Mouse (Mus musculus) stomach, embryonic 15.5 days (tissue): ENCODE results near the gene Stoml2. TPM values are rescaled to one million over a fixed set of nuclear protein-coding genes. Genes with fewer than 3 reads are reported as not detected.

Experiments
- ATAC-seq: fragments of 200-750 bp; cut with Nextera tagmentation; 2 replicates; pipeline ENCODE4 v1.8.0; 2017; ENCODE audit warnings: low read depth, moderate number of reproducible peaks, moderate TSS enrichment; ENCODE audit not compliant: insufficient read depth, low FRiP score
- H3K27ac ChIP-seq: fragments of 300-500 bp; sonication (generic); 2 replicates; pipeline ENCODE4 v1.5.1; 2015; ENCODE audit warnings: mild to moderate bottlenecking, inconsistent platforms
- H3K27me3 ChIP-seq: fragments of 300-500 bp; sonication (generic); replicated peaks from 2 replicates; pipeline ENCODE4 v1.6.1; 2015; ENCODE audit warnings: inconsistent platforms
- H3K36me3 ChIP-seq: fragments of 300-500 bp; sonication (generic); 2 replicates; pipeline ENCODE4 v1.6.1; 2015; ENCODE audit warnings: inconsistent platforms
- H3K4me1 ChIP-seq: fragments of 300-500 bp; sonication (generic); 2 replicates; pipeline ENCODE4 v1.6.1; 2015; ENCODE audit warnings: inconsistent platforms
- H3K4me2 ChIP-seq: fragments of 300-500 bp; sonication (generic); 2 replicates; pipeline ENCODE4 v1.6.1; 2015; ENCODE audit warnings: mild to moderate bottlenecking, inconsistent platforms
- H3K4me3 ChIP-seq: fragments of 300-500 bp; sonication (generic); replicated peaks from 2 replicates; pipeline ENCODE4 v1.5.1; 2015; ENCODE audit warnings: inconsistent platforms
- H3K9ac ChIP-seq: fragments of 300-500 bp; sonication (generic); 2 replicates; pipeline ENCODE4 v1.6.1; 2015; ENCODE audit warnings: inconsistent platforms
- H3K9me3 ChIP-seq: fragments of 300-500 bp; sonication (generic); 2 replicates; pipeline ENCODE4 v1.6.1; 2016; ENCODE audit warnings: inconsistent platforms
- WGBS: fragments of 180-500 bp; shearing (Covaris S2); methylation state at CpG from one replicate; pipeline ENCODE4 v1.1.7; 2015; 5-methylcytosine and 5-hydroxymethylcytosine counted together
- polyA plus RNA-seq: library from polyadenylated mRNA; unstranded; fragments of >200 nt; fragmentation: Nextera tagmentation; extraction: Ambion mirVana; gene quantifications from 2 replicates; pipeline ENCODE4 v1.2.1, GENCODE M21; 2015

Stoml2 gene
- 303 TPM in 2 replicates for polyA plus RNA-seq

DNA sequence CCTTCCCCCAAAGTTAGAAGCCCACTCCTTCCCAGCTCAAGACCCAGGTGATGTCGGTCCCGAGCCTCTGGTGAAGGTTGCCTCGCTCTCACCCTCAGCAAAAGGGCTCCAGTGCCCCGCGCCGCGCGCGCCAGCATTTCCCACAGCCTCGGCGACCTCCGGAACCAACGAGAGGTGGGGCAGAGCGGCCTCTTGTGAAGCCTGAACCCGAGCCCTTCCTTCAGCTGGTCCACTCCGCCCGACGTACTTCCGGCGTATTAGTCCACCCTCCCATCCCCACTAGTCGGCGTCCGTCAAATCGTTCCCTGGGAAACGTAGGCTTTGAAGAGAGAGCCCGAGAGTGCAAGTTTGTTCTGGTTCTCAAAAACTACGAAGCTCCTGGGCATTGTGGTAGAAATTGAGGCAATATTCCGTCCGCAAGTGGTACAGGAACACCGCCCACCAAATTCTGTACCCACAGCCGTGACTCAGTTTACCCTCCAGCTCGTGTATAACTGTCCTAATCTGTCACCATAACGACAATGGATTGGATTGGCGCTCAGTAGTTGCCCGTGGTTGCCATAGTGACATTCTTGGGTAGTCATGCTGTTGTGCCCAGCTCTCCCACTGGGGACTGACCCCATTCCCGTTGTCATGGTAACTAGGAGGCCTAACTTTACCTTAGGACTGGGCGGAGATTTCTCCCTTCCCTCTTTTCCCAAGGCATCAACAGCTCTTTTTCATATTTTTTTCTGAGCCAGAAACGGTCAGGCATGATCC is at the start of gene Stoml2:
Gene Stoml2, minus strand, starts transcription at position 474 of the 759 bp plus-strand sequence.
- H3K9me3 ChIP-seq = no peaks in the 10 kb centered on the region
- peak within 1 kb of the TSS; percentile 89 for H3K9ac ChIP-seq
- peak within 1 kb of the TSS; percentile 84 for H3K27ac ChIP-seq
- no peaks in the 10 kb centered on the region for H3K27me3 ChIP-seq
- H3K36me3 ChIP-seq = peaks cover 41% of the 10 kb centered on the region
- H3K4me3 ChIP-seq = peak within 1 kb of the TSS; percentile 71
- 1% methylated on average over 38 of the region's 38 CpGs for WGBS
- peak within 1 kb of the TSS; percentile 78 for H3K4me2 ChIP-seq
- H3K4me1 ChIP-seq = peaks cover 14% of the 10 kb centered on the region
- ATAC-seq = peak; percentile 96

DNA sequence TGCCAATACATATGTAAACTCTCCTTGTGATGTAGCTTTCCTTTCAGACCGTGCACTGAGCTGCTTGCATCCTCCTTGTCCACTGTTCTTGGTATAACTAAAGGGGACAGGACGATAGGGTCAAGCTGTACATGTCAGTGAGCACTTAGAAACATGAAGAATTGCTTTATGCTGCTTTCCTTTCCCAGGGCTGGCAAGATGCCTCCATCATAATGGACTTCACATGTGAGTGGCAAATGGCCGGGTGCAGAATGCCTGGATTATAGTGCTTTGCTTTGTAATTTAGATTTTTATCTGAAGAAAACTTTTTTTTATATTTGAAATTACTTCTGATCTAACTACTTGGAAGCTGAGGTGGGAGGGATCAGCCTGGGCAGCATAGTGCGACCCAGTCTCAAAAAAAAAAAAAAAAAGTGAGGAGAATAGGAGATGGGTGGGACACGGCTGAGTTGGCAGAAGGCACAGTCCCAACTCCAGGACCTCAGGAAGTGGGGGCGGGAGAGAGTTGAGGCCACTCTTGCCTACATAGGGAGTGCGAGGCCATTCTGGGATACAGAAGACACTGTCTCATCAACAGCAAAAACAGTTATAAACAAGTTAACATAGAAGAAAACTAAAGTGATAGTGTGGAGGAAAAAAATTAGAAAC is 46.7 kb upstream of the Stoml2 start:
- 49% methylated on average over 7 of the region's 7 CpGs for WGBS
- Histone ChIP-seq H3K27ac (no peak overlapping the region), H3K9ac (no peak overlapping the region), H3K4me2 (no peak overlapping the region), H3K4me1 (no peaks in the 10 kb centered on the region), H3K9me3 (no peaks in the 10 kb centered on the region), H3K27me3 (no peaks in the 10 kb centered on the region), H3K4me3 (no peak overlapping the region), H3K36me3 (no peaks in the 10 kb centered on the region)
- ATAC-seq = no peak

- Histone ChIP-seq H3K4me2 (no peak overlapping the region), H3K4me3 (no peak overlapping the region), H3K27ac (no peak overlapping the region), H3K36me3 (no peaks in the 10 kb centered on the region), H3K9me3 (no peaks in the 10 kb centered on the region), H3K4me1 (no peaks in the 10 kb centered on the region), H3K27me3 (no peaks in the 10 kb centered on the region), H3K9ac (no peak overlapping the region)
- ATAC-seq = no peak
Observed at GRCm38 (mm10) chr4:43074923-43075322, 43.4 kb upstream of the Stoml2 start.

GRCm38 (mm10) chr4:43065471-43065870 is 34.0 kb upstream of the Stoml2 start:
- Histone ChIP-seq H3K27me3 (no peaks in the 10 kb centered on the region), H3K4me3 (no peak overlapping the region), H3K27ac (no peak overlapping the region), H3K36me3 (no peaks in the 10 kb centered on the region), H3K4me1 (no peaks in the 10 kb centered on the region), H3K9ac (no peak overlapping the region), H3K4me2 (no peak overlapping the region), H3K9me3 (no peaks in the 10 kb centered on the region)
- 97% methylated on average over 4 of the region's 4 CpGs for WGBS
- ATAC-seq = no peak

GRCm38 (mm10) chr4:43060286-43060685 is 28.8 kb upstream of the Stoml2 start:
- WGBS = 44% methylated on average over 3 of the region's 3 CpGs
- H3K36me3 ChIP-seq = no peaks in the 10 kb centered on the region
- no peak for ATAC-seq
- H3K27ac ChIP-seq = no peak overlapping the region
- no peak overlapping the region for H3K9ac ChIP-seq
- H3K4me1 ChIP-seq = 0 out of 2 replicates have a peak, but pooled peaks cover 5% of the 10 kb centered on the region
- H3K27me3 ChIP-seq = 0 out of 2 replicates have a peak, but pooled peaks cover 4% of the 10 kb centered on the region
- no peak overlapping the region for H3K4me2 ChIP-seq
- H3K4me3 ChIP-seq = no peak overlapping the region
- H3K9me3 ChIP-seq = no peaks in the 10 kb centered on the region

DNA sequence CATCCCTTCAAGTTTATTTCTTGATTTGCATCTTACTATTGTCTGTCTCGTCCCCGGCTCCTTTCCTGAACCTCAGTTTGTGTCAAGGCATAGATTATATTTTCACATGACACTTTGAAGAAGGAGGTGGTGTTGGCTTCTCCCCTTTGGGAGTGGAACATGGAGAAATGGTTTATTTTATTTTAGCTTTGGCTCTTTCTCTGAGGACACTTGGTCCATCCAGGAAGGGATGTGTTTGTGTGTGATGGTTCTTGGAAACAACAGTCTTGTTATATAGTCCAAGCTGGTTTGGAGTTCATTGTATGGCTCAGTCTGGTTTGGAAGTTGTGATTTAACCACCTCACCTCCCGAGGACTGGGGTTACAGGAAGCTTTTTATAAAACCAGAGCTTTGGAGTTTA is 28.2 kb upstream of the Stoml2 start:
- Histone ChIP-seq H3K4me1 (0 out of 2 replicates have a peak, but pooled peaks cover 5% of the 10 kb centered on the region), H3K4me3 (peak overlapping the region; percentile 74), H3K27me3 (0 out of 2 replicates have a peak, but pooled peaks cover 4% of the 10 kb centered on the region), H3K36me3 (no peaks in the 10 kb centered on the region), H3K27ac (no peak overlapping the region), H3K9me3 (no peaks in the 10 kb centered on the region), H3K9ac (no peak overlapping the region), H3K4me2 (peak overlapping the region; percentile 96)
- no peak for ATAC-seq
- WGBS = 36% methylated on average over 3 of the region's 3 CpGs

- peak within 1 kb of the TSS; percentile 96 for H3K4me2 ChIP-seq
- peak; percentile 98 for ATAC-seq
- H3K4me3 ChIP-seq = peak within 1 kb of the TSS; percentile 74
- H3K36me3 ChIP-seq = no peaks in the 10 kb centered on the region
- H3K27me3 ChIP-seq = 0 out of 2 replicates have a peak, but pooled peaks cover 4% of the 10 kb centered on the region
- no peaks in the 10 kb centered on the region for H3K9me3 ChIP-seq
- H3K27ac ChIP-seq = peak within 1 kb of the TSS; percentile 86
- under 1% methylated on average over 87 of the region's 90 CpGs for WGBS
- 0 out of 2 replicates have a peak, but pooled peaks cover 5% of the 10 kb centered on the region for H3K4me1 ChIP-seq
- peak within 1 kb of the TSS; percentile 58 for H3K9ac ChIP-seq
Observed at GRCm38 (mm10) chr4:43058753-43059654, 27.5 kb upstream of the Stoml2 start, which contains the start of gene Unc13b. TSS of gene Unc13b (plus strand) at chr4:43058953.

DNA sequence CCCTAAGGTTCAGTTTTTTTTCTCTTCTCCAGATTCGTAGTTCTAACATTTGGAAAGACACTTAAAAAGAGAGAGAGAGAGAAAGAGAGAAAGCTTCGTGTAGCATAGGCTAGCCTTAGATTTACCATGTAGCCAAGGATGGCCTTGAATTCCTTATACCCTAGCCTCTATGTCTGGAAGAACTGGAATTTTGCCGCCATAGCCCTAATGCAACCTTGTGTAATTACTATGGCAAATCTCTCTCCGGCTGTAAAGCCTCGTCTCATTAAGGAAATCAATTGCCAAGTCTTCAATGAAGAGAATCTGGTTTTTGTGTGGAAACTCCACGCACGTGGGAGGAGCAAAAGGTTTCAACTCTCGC is 26.9 kb upstream of the Stoml2 start:
- ATAC-seq = no peak
- WGBS = 19% methylated on average over 8 of the region's 8 CpGs
- Histone ChIP-seq H3K4me2 (peak overlapping the region; percentile 96), H3K4me3 (peak overlapping the region; percentile 74), H3K36me3 (no peaks in the 10 kb centered on the region), H3K4me1 (0 out of 2 replicates have a peak, but pooled peaks cover 5% of the 10 kb centered on the region), H3K27me3 (0 out of 2 replicates have a peak, but pooled peaks cover 4% of the 10 kb centered on the region), H3K9me3 (no peaks in the 10 kb centered on the region), H3K27ac (no peak overlapping the region), H3K9ac (no peak overlapping the region)

DNA sequence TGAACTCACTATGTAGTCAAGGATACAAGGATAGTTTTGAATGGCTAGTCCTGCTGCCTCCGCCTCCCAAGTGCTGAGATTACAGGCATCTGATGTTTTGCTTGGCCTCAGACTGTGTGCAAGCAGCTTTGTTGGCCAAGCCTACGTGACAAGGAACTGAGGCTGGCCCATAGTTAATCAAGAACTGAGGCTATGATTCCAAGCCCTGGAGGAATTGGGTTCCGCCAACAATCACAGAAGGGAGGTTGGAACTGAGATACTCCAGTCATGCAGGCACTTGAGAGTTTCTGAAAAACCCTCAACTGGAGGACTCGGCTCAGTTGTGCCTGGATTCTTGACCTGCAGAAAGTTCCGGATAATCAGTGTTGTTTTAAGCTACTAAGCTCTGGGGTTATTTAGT is 26.1 kb upstream of the Stoml2 start:
- no peak overlapping the region for H3K27ac ChIP-seq
- no peak overlapping the region for H3K9ac ChIP-seq
- H3K9me3 ChIP-seq = no peaks in the 10 kb centered on the region
- no peaks in the 10 kb centered on the region for H3K36me3 ChIP-seq
- H3K4me3 ChIP-seq = no peak overlapping the region
- 0 out of 2 replicates have a peak, but pooled peaks cover 5% of the 10 kb centered on the region for H3K4me1 ChIP-seq
- 0 out of 2 replicates have a peak, but pooled peaks cover 4% of the 10 kb centered on the region for H3K27me3 ChIP-seq
- H3K4me2 ChIP-seq = no peak overlapping the region
- 86% methylated on average over 5 of the region's 5 CpGs for WGBS
- no peak for ATAC-seq

GRCm38 (mm10) chr4:43052627-43053026 is 21.1 kb upstream of the Stoml2 start:
- ATAC-seq = no peak
- no peak overlapping the region for H3K9ac ChIP-seq
- H3K27ac ChIP-seq = no peak overlapping the region
- H3K4me2 ChIP-seq = no peak overlapping the region
- H3K4me3 ChIP-seq = no peak overlapping the region
- H3K27me3 ChIP-seq = no peaks in the 10 kb centered on the region
- 9% methylated on average over 4 of the region's 4 CpGs for WGBS
- no peaks in the 10 kb centered on the region for H3K9me3 ChIP-seq
- H3K4me1 ChIP-seq = no peaks in the 10 kb centered on the region
- no peaks in the 10 kb centered on the region for H3K36me3 ChIP-seq

- H3K4me3 ChIP-seq = no peak overlapping the region
- peaks cover 20% of the 10 kb centered on the region for H3K4me1 ChIP-seq
- no peaks in the 10 kb centered on the region for H3K27me3 ChIP-seq
- no peaks in the 10 kb centered on the region for H3K9me3 ChIP-seq
- H3K9ac ChIP-seq = no peak overlapping the region
- H3K36me3 ChIP-seq = no peaks in the 10 kb centered on the region
- WGBS = 6% methylated on average over 5 of the region's 5 CpGs
- peak overlapping the region; percentile 23; the same call in 1 of the 2 replicates for H3K4me2 ChIP-seq
- no peak for ATAC-seq
- H3K27ac ChIP-seq = no peak overlapping the region
Observed at GRCm38 (mm10) chr4:43047231-43047630, 15.7 kb upstream of the Stoml2 start.
